Mouse (Mus musculus): ENCODE results near the gene Tmem201. TPM values are rescaled to one million over a fixed set of nuclear protein-coding genes. Genes with fewer than 3 reads are reported as not detected.

The Tmem201 gene
- total RNA-seq, 4 experiments from 2014 or later: 29.0 to 41.6 (median 36.4) TPM

- DNase-seq: no peak
Measured at GRCm38 (mm10) chr4:149749003-149749662, 11.3 kb upstream of the Tmem201 start.

GRCm38 (mm10) chr4:149744119-149744518, 6.3 kb upstream of the Tmem201 start:
- DNase-seq: no peak

GRCm38 (mm10) chr4:149742011-149742530, 4.2 kb upstream of the Tmem201 start:
- DNase-seq: no peak

GRCm38 (mm10) chr4:149740301-149740700, 2.5 kb upstream of the Tmem201 start:
- no peak for DNase-seq

GRCm38 (mm10) chr4:149739478-149739877, 1.6 kb upstream of the Tmem201 start:
- DNase-seq: no peak

GRCm38 (mm10) chr4:149736581-149736980, 1.3 kb downstream of the Tmem201 start:
- DNase-seq: peak; percentile 45

GRCm38 (mm10) chr4:149735624-149736250, 2.1 kb downstream of the Tmem201 start:
- no peak for DNase-seq

GRCm38 (mm10) chr4:149734730-149735475, 2.9 kb downstream of the Tmem201 start:
- DNase-seq: no peak

- no peak for DNase-seq
Measured at GRCm38 (mm10) chr4:149734246-149734645, 3.6 kb downstream of the Tmem201 start.

- no peak for DNase-seq
Measured at GRCm38 (mm10) chr4:149733748-149734147, 4.1 kb downstream of the Tmem201 start.

GRCm38 (mm10) chr4:149732800-149733199, 5.0 kb downstream of the Tmem201 start:
- DNase-seq: no peak

GRCm38 (mm10) chr4:149732313-149732712, 5.5 kb downstream of the Tmem201 start:
- DNase-seq: no peak

- no peak for DNase-seq
Measured at GRCm38 (mm10) chr4:149730827-149731226, 7.0 kb downstream of the Tmem201 start.

GRCm38 (mm10) chr4:149728810-149729209, 9.0 kb downstream of the Tmem201 start:
- no peak for DNase-seq

- no peak for DNase-seq
Measured at GRCm38 (mm10) chr4:149727636-149728035, 10.2 kb downstream of the Tmem201 start.

GRCm38 (mm10) chr4:149725661-149726350, 12.0 kb downstream of the Tmem201 start:
- peak; percentile 78 for DNase-seq

- DNase-seq: no peak
Measured at GRCm38 (mm10) chr4:149724916-149725470, 12.9 kb downstream of the Tmem201 start.

- no peak for DNase-seq
Measured at GRCm38 (mm10) chr4:149723855-149724731, 13.8 kb downstream of the Tmem201 start.

- no peak for DNase-seq
Measured at GRCm38 (mm10) chr4:149723021-149723390, 14.8 kb downstream of the Tmem201 start.

GRCm38 (mm10) chr4:149722104-149723020, 15.5 kb downstream of the Tmem201 start:
- DNase-seq: no peak
